Mouse (Mus musculus) CH12.LX (cell line): ENCODE results near the gene Slc12a6. TPM values are rescaled to one million over a fixed set of nuclear protein-coding genes. Genes with fewer than 3 reads are reported as not detected.

Experiments used
- DNase-seq: peaks from one replicate; pipeline ENCODE4 v3.0.0-alpha.2; 2013; ENCODE audit errors: extremely low read depth
- H3K27ac ChIP-seq: 2 replicates; pipeline ENCODE4 v1.5.1; 2012; ENCODE audit warnings: low read depth, mild to moderate bottlenecking, control low read depth, moderate library complexity; ENCODE audit not compliant: insufficient read depth
- H3K27me3 ChIP-seq: replicated peaks from 2 replicates; pipeline ENCODE3; 2012; ENCODE audit warnings: inconsistent platforms
- H3K36me3 ChIP-seq, 2 experiments: replicated peaks in 1 of 2; 2 replicates each; pipeline versions ENCODE3 to v1.6.1; 2012; ENCODE audit warnings: inconsistent platforms in 1 of 2, low read length in 1 of 2, mild to moderate bottlenecking in 1 of 2, mixed read lengths in 1 of 2, moderate library complexity in 1 of 2; ENCODE audit not compliant: control insufficient read depth in 1 of 2, insufficient read depth in 1 of 2
- H3K4me1 ChIP-seq, 2 experiments: 2 replicates each; pipeline ENCODE4 v1.6.1; 2012; ENCODE audit warnings: inconsistent platforms in 1 of 2, moderate library complexity in 1 of 2; ENCODE audit not compliant: insufficient read depth in 2 of 2, control insufficient read depth in 1 of 2
- H3K4me2 ChIP-seq: 2 replicates; pipeline ENCODE4 v1.6.1; 2012; ENCODE audit warnings: low read depth, mild to moderate bottlenecking, control low read depth; ENCODE audit not compliant: poor library complexity, insufficient read depth, severe bottlenecking
- H3K4me3 ChIP-seq, 3 experiments: fragments of 150-350 bp in 1 of 3; sonication (generic) in 1 of 3; replicated peaks in 1 of 3; 2 replicates each; pipeline versions ENCODE3 to v1.5.1; 2011 to 2012; ENCODE audit warnings: low read depth in 2 of 3, low read length in 2 of 3, mild to moderate bottlenecking in 2 of 3, moderate library complexity in 2 of 3, control low read depth in 1 of 3, improper control_type of control experiment in 1 of 3, inconsistent platforms in 1 of 3, mixed read lengths in 1 of 3; ENCODE audit not compliant: poor library complexity in 1 of 3
- H3K79me2 ChIP-seq: replicated peaks from 2 replicates; pipeline ENCODE4 v1.6.1; 2012; ENCODE audit warnings: mild to moderate bottlenecking, moderate library complexity; ENCODE audit not compliant: control insufficient read depth, poor library complexity, insufficient read depth, severe bottlenecking; ENCODE audit errors: extremely low read depth
- H3K9ac ChIP-seq: 2 replicates; pipeline ENCODE4 v1.6.1; 2012; ENCODE audit warnings: low read depth, mild to moderate bottlenecking, control low read depth, moderate library complexity; ENCODE audit not compliant: insufficient read depth
- H3K9me3 ChIP-seq: replicated peaks from 2 replicates; pipeline ENCODE3; 2012; ENCODE audit warnings: low read length, inconsistent platforms, mixed read lengths
- BHLHE40 ChIP-seq: IDR thresholded peaks from 2 replicates; pipeline ENCODE4 v1.6.1; 2011; ENCODE audit warnings: mild to moderate bottlenecking, low read depth, low read length, improper control_type of control experiment
- CHD1 ChIP-seq: IDR thresholded peaks from 2 replicates; pipeline ENCODE4 v1.6.1; 2012; ENCODE audit warnings: low read depth, low read length, improper control_type of control experiment, inconsistent platforms
- CHD2 ChIP-seq: IDR thresholded peaks from 2 replicates; pipeline ENCODE4 v1.6.1; 2011; ENCODE audit warnings: low read length, improper control_type of control experiment
- CTCF ChIP-seq, 2 experiments: IDR thresholded peaks in 1 of 2; conservative IDR thresholded peaks in 1 of 2; 2 replicates each; pipeline ENCODE4 v1.5.1; 2011 to 2012; ENCODE audit warnings: low read depth in 2 of 2, low read length in 2 of 2, improper control_type of control experiment in 1 of 2, inconsistent platforms in 1 of 2, mild to moderate bottlenecking in 1 of 2, moderate library complexity in 1 of 2
- E2F4 ChIP-seq: IDR thresholded peaks from 2 replicates; pipeline ENCODE4 v1.6.1; 2011; ENCODE audit warnings: low read depth, low read length, improper control_type of control experiment; ENCODE audit not compliant: insufficient replicate concordance
- ELF1 ChIP-seq: IDR thresholded peaks from 2 replicates; pipeline ENCODE4 v1.6.1; 2014; ENCODE audit warnings: low read depth, mild to moderate bottlenecking, inconsistent platforms, low read length, improper control_type of control experiment
- ETS1 ChIP-seq: conservative IDR thresholded peaks from 2 replicates; pipeline ENCODE4 v1.6.1; 2012; ENCODE audit warnings: low read depth, mild to moderate bottlenecking, inconsistent platforms, low read length, improper control_type of control experiment, moderate library complexity
- KAT2A ChIP-seq: IDR thresholded peaks from 2 replicates; pipeline ENCODE4 v1.6.1; 2012; ENCODE audit warnings: low read length, improper control_type of control experiment, inconsistent platforms; ENCODE audit not compliant: insufficient replicate concordance
- MEF2A ChIP-seq: IDR thresholded peaks from 2 replicates; pipeline ENCODE4 v1.6.1; 2014; ENCODE audit warnings: low read depth, mild to moderate bottlenecking, inconsistent platforms, low read length, improper control_type of control experiment, borderline replicate concordance
- MXI1 ChIP-seq: IDR thresholded peaks from 2 replicates; pipeline ENCODE4 v1.6.1; 2011; ENCODE audit warnings: mild to moderate bottlenecking, low read depth, low read length, improper control_type of control experiment
- MYC ChIP-seq: IDR thresholded peaks from 2 replicates; pipeline ENCODE4 v1.6.1; 2011; ENCODE audit warnings: low read depth, mild to moderate bottlenecking, improper control_type of control experiment, low read length
- NRF1 ChIP-seq: IDR thresholded peaks from 2 replicates; pipeline ENCODE4 v1.6.1; 2014; ENCODE audit warnings: low read depth, mild to moderate bottlenecking, inconsistent platforms, low read length, improper control_type of control experiment, moderate library complexity
- PAX5 ChIP-seq: IDR thresholded peaks from 2 replicates; pipeline ENCODE4 v1.6.1; 2012; ENCODE audit warnings: low read length, inconsistent platforms, mixed read lengths
- POLR2AphosphoS2 ChIP-seq: IDR thresholded peaks from 2 replicates; pipeline ENCODE4 v1.6.1; 2011; ENCODE audit warnings: low read depth, low read length, improper control_type of control experiment
- SIN3A ChIP-seq: IDR thresholded peaks from 2 replicates; pipeline ENCODE4 v1.6.1; 2012; ENCODE audit warnings: low read length, improper control_type of control experiment, inconsistent platforms
- TBP ChIP-seq: conservative IDR thresholded peaks from 2 replicates; pipeline ENCODE4 v1.6.1; 2011; ENCODE audit warnings: low read depth, low read length, improper control_type of control experiment
- TCF12 ChIP-seq: IDR thresholded peaks from 2 replicates; pipeline ENCODE4 v1.6.1; 2014; ENCODE audit warnings: low read depth, mild to moderate bottlenecking, inconsistent platforms, low read length, improper control_type of control experiment
- USF1 ChIP-seq: IDR thresholded peaks from 2 replicates; pipeline ENCODE4 v1.6.1; 2014; ENCODE audit warnings: low read depth, mild to moderate bottlenecking, inconsistent platforms, low read length, improper control_type of control experiment
- USF2 ChIP-seq: conservative IDR thresholded peaks from 2 replicates; pipeline ENCODE4 v1.6.1; 2011; ENCODE audit warnings: low read depth, low read length, improper control_type of control experiment
- dilution Hi-C: fragments of 300-500 bp; cut with MboI; formaldehyde crosslinking; loops from 2 replicates; pipeline ENCODE4 v1.14.3; 2020; ENCODE audit warnings: low sequenced_read_pairs; ENCODE audit not compliant: extremely low pct_unique_long_range_greater_than_20kb, extremely low pct_ligation_motif_present
- in situ Hi-C: fragments of 300-500 bp; cut with MboI; formaldehyde crosslinking; loops from 3 replicates; pipeline ENCODE4 v1.14.3; 2019; ENCODE audit warnings: low sequenced_read_pairs, low pct_ligation_motif_present, low pct_unique_long_range_greater_than_20kb, mixed read lengths
- polyA plus RNA-seq: library from polyadenylated mRNA; unstranded; fragments of >175 nt; gene quantifications from 2 replicates; pipeline ENCODE4 v1.2.1, GENCODE M21; 2012; ENCODE audit warnings: low read depth; ENCODE audit not compliant: insufficient read length
- total RNA-seq, 2 experiments: library from RNA; depleted of rRNA; stranded (reverse); fragments of 300-350 nt in 1 of 2; fragments of >200 nt in 1 of 2; gene quantifications; 2 replicates each; pipeline ENCODE4 v1.2.3; 2012 to 2014

Gene Slc12a6
- total and polyA plus RNA-seq, 3 experiments: 7.8 to 14.8 (median 10.5) TPM

DNA sequence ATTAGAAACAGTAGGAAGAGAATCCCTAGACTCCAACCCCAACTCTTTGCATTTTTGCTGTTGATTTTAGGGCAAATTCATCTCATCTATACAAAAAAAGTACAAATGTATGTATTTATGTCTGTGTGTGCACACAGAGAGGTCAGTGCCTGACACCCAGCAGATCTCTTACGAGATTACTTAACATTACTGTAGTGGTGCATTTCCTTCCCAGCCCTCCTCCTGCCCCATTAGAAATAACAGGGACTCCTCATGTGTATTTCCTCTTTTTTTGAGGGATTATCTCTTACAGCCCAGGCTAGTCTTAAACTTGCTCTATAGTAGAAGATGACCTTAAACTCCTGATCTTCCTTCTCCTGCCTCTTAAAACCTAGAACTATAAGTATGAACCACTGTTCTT is 127.1 kb downstream of the Slc12a6 start:
- Histone ChIP-seq H3K79me2 (peaks cover 32% of the 10 kb centered on the region), H3K4me1 (peaks cover 0 to 12% of the 10 kb centered on the region in 2 experiments; a peak in 2 of 4 replicates), H3K36me3 (peaks cover 0 to 21% of the 10 kb centered on the region in 2 experiments), H3K27me3 (no peaks in the 10 kb centered on the region), H3K4me2 (no peak overlapping the region), H3K9ac (no peak overlapping the region), H3K4me3 (no peak overlapping the region), H3K9me3 (no peaks in the 10 kb centered on the region), H3K27ac (no peak overlapping the region)
- in situ Hi-C loops (no loop called here), dilution Hi-C loops (no loop called here)
- no peak for TF ChIP-seq MXI1
- no peak for TF ChIP-seq TBP
- TF ChIP-seq E2F4: no peak
- no peak for TF ChIP-seq TCF12
- no peak for TF ChIP-seq SIN3A
- no peak for DNase-seq

DNA sequence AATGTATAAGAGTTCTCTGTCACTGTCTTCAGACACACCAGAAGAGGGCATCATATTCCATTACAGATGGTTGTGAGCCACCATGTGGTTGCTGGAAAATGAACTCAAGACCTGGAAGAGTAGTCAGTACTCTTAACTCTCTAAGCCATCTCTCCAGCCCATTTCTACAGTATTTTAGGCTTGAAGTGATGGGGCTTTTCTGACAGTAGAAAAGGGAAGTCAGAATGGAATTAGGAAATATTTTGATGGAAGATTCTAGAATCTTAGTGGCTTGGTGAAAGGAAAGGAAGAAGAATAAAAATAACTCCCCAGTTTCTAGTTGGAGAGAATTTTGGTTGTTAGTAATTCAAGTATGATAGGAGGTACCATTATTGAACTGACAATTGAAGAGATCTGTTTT is 128.3 kb downstream of the Slc12a6 start:
- H3K27me3 ChIP-seq: no peaks in the 10 kb centered on the region

DNA sequence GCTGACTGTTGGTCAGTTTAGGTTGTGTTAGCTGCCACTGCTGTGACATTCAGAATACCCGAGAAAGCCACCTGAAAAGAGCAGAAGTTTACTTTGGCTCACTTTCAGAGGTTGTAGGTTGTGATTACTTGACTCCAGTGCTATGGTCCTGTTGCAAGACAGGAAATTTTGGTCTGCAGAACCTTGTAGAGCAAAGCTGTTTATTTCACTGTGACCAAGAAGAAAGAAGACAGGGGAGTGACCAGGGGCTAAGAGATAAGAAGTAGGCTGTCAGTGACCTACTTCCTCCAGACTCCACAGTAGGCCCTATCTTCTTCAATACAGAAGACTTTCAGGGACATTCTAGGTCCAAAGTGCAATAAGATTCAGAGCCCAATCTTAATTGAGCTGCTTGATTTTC is 131.0 kb downstream of the Slc12a6 start:
- DNase-seq: no peak
- in situ Hi-C loops: no loop called here
- H3K9me3 ChIP-seq: no peaks in the 10 kb centered on the region
- no peak for TF ChIP-seq MEF2A
- TF ChIP-seq, all 38 proteins: peak for 0
- H3K36me3 ChIP-seq: peaks cover 0 to 5% of the 10 kb centered on the region in 2 experiments
- dilution Hi-C loops: no loop called here
- H3K4me3 ChIP-seq: no peak overlapping the region
- H3K27me3 ChIP-seq: no peaks in the 10 kb centered on the region
- no peak overlapping the region for H3K9ac ChIP-seq
- H3K4me2 ChIP-seq: no peak overlapping the region
- no peak overlapping the region for H3K27ac ChIP-seq
- H3K79me2 ChIP-seq: peaks cover 12% of the 10 kb centered on the region
- peaks cover 0 to 18% of the 10 kb centered on the region in 2 experiments; a peak in 2 of 4 replicates for H3K4me1 ChIP-seq

More for the DNA sequence above, 128.3 kb downstream of the Slc12a6 start:
- Histone ChIP-seq H3K4me1 (peaks cover 0 to 12% of the 10 kb centered on the region in 2 experiments; a peak in 2 of 4 replicates), H3K79me2 (peaks cover 24% of the 10 kb centered on the region), H3K4me2 (no peak overlapping the region), H3K36me3 (peaks cover 0 to 16% of the 10 kb centered on the region in 2 experiments), H3K4me3 (no peak overlapping the region)
- TF ChIP-seq E2F4 (no peak), ELF1 (no peak), USF2 (no peak), KAT2A (no peak), PAX5 (no peak), NRF1 (no peak), ETS1 (no peak), MYC (no peak), BHLHE40 (no peak), CTCF (conservative IDR thresholded peaks at IDR 0.05 in 1 of 2, IDR thresholded peaks at IDR 0.05 in 1 of 2; ENCODE audit: low read depth in 2 of 2, low read length in 2 of 2) (no peak), POLR2AphosphoS2 (no peak), CHD2 (no peak), USF1 (no peak), CHD1 (no peak)
- TF ChIP-seq, all 38 proteins: peak for 0
- in situ Hi-C loops: no loop called here
- Histone ChIP-seq H3K9ac (no peak overlapping the region), H3K9me3 (no peaks in the 10 kb centered on the region), H3K27ac (no peak overlapping the region)
- DNase-seq: no peak
- dilution Hi-C loops: no loop called here
